Mouse (Mus musculus): Measurements from ENCODE around the gene Patl2. TPM values are rescaled to one million over a fixed set of nuclear protein-coding genes. Genes with fewer than 3 reads are reported as not detected.
A peak's percentile ranks its signal among the peaks of the same experiment; 100 is the strongest.

Gene Patl2
- polyA plus RNA-seq, 1 experiment from 2014 or later: 0.04 TPM

DNA sequence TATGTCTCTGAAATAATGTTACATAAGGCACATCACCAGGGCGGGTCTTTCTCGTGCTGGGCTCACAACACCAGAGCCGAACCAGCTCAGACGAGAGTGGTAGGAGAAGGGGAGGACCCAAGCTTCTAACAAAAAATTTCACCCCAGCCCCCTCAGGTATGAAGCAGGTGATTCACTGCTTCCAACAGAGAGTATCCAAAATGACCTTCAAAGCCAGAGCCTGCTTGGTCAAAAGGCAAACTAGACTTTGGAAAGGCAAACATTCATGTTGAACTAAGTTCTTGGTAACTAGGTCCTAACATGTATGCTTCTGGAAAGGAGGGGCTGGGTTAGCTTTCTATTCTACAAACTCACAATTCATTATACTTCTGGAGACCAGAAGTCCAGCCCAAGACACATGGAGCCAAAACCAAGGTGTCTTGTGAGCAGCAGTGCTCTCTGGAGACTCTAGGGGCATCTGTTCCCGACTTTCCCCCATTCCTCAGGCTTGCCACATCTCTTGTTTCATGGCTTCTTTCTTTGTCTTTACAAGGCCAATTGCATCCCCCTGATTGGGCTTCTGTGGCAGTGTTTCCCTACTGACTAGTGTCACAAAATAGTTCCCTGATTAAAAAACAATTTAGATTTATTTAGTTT is 44.5 kb downstream of the Patl2 start:
- ATAC-seq (ENCODE audit: low read depth): peak; percentile 63

DNA sequence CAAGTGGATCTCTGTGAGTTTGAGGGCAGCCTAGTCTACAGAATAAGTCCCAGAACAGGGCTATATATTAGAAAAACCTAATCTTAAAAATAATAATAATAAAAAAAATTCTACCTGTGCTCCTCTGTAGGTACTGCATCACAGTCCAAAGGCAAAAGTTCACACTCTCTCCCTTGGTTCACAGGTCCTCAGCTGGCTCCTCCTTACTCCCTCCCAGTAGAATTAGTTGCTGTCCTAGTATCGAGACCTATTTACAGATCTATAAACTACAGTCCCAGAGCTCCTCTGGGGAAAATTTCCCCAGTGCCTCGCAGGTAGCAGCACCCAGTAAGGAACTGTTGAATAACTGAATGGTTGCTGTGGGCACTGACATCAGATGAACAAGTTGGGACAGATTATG is 45.2 kb downstream of the Patl2 start:
- WGBS (ENCODE audit: insufficient replicate concordance): 45% methylated on average over 2 of the region's 2 CpGs
- Histone ChIP-seq H3K9ac (ENCODE audit: low read depth, low read length) (no peak overlapping the region), H3K4me3 (ENCODE audit: low read depth, low read length) (no peak overlapping the region), H3K4me1 (ENCODE audit: control insufficient read depth, low read depth, low read length) (peaks cover 16% of the 10 kb centered on the region), H3K9me3 (replicated peaks; ENCODE audit: control insufficient read depth, low read length) (no peaks in the 10 kb centered on the region), H3K27ac (ENCODE audit: low read length) (peak overlapping the region; percentile 81), H3K27me3 (ENCODE audit: control insufficient read depth, insufficient read depth, low read depth, low read length) (no peaks in the 10 kb centered on the region), H3K4me2 (ENCODE audit: low read depth, low read length) (peak overlapping the region; percentile 15; the same call in 1 of the 2 replicates), H3K36me3 (ENCODE audit: control insufficient read depth, insufficient read depth) (no peaks in the 10 kb centered on the region)
- peak; percentile 49 for ATAC-seq (ENCODE audit: low read depth)

More for the DNA sequence above, 44.5 kb downstream of the Patl2 start:
- Histone ChIP-seq H3K4me1 (ENCODE audit: control insufficient read depth, low read depth, low read length) (peaks cover 17% of the 10 kb centered on the region), H3K9ac (ENCODE audit: low read depth, low read length) (no peak overlapping the region), H3K27ac (ENCODE audit: low read length) (peak overlapping the region; percentile 81), H3K4me3 (ENCODE audit: low read depth, low read length) (no peak overlapping the region), H3K4me2 (ENCODE audit: low read depth, low read length) (peak overlapping the region; percentile 26), H3K27me3 (ENCODE audit: control insufficient read depth, insufficient read depth, low read depth, low read length) (no peaks in the 10 kb centered on the region), H3K9me3 (replicated peaks; ENCODE audit: control insufficient read depth, low read length) (no peaks in the 10 kb centered on the region), H3K36me3 (ENCODE audit: control insufficient read depth, insufficient read depth) (no peaks in the 10 kb centered on the region)
- 53% methylated on average over 5 of the region's 5 CpGs for WGBS (ENCODE audit: insufficient replicate concordance)

DNA sequence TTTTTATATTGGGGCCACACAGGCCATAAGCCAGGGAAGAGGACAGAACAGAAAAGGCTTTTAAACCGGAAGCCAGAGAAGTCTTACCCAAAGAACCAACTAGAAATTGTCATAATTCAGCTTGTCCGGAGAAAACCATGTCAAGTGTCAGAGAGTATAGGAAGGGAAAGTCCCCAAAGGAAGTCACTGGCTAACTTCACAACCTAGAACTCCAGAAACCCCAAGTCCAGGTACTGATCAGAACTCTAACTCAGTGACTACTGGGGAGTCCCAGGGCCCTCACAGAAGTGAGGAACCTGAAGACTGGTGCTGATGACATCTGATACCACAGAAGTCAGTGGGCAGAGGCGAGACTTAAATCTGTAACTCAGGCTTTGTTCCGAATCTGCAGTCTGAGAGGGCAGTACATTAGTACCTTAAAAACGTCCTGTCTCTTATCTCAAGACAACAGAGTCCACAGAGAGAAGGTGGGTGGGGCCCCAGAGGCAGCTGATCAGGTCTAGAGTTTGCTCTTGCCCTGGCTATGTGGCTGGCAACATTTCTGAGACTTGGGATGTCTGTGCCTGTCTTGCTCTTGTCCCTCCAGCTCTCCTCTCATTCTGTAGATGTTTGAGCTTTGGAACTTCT is 48.0 kb downstream of the Patl2 start:
- Histone ChIP-seq H3K4me1 (ENCODE audit: control insufficient read depth, low read depth, low read length) (peaks cover 14% of the 10 kb centered on the region), H3K4me2 (ENCODE audit: low read depth, low read length) (peak overlapping the region; percentile 52), H3K4me3 (ENCODE audit: low read depth, low read length) (0 out of 2 replicates have a peak overlapping the region, but pooled peaks have one; percentile 8), H3K36me3 (ENCODE audit: control insufficient read depth, insufficient read depth) (no peaks in the 10 kb centered on the region), H3K9me3 (replicated peaks; ENCODE audit: control insufficient read depth, low read length) (no peaks in the 10 kb centered on the region), H3K9ac (ENCODE audit: low read depth, low read length) (peak overlapping the region; percentile 51), H3K27me3 (ENCODE audit: control insufficient read depth, insufficient read depth, low read depth, low read length) (no peaks in the 10 kb centered on the region), H3K27ac (ENCODE audit: low read length) (peak overlapping the region; percentile 74)
- WGBS (ENCODE audit: insufficient replicate concordance): 18% methylated on average over 5 of the region's 5 CpGs
- peak; percentile 93 for ATAC-seq (ENCODE audit: low read depth)

GRCm38 (mm10) chr2:122132618-122133017 is 53.4 kb downstream of the Patl2 start:
- Histone ChIP-seq H3K27ac (ENCODE audit: low read length) (no peak overlapping the region), H3K9ac (ENCODE audit: low read depth, low read length) (no peak overlapping the region), H3K36me3 (ENCODE audit: control insufficient read depth, insufficient read depth) (no peaks in the 10 kb centered on the region), H3K9me3 (replicated peaks; ENCODE audit: control insufficient read depth, low read length) (no peaks in the 10 kb centered on the region), H3K4me1 (ENCODE audit: control insufficient read depth, low read depth, low read length) (peaks cover 3% of the 10 kb centered on the region), H3K27me3 (ENCODE audit: control insufficient read depth, insufficient read depth, low read depth, low read length) (no peaks in the 10 kb centered on the region), H3K4me2 (ENCODE audit: low read depth, low read length) (no peak overlapping the region), H3K4me3 (ENCODE audit: low read depth, low read length) (no peak overlapping the region)
- no peak for ATAC-seq (ENCODE audit: low read depth)
- WGBS (ENCODE audit: insufficient replicate concordance): 46% methylated on average over 2 of the region's 2 CpGs

GRCm38 (mm10) chr2:122132078-122132477 is 53.9 kb downstream of the Patl2 start:
- no peaks in the 10 kb centered on the region; the same call in 1 of the 2 replicates for H3K4me1 ChIP-seq (ENCODE audit: control insufficient read depth, low read depth, low read length)
- H3K9me3 ChIP-seq (replicated peaks; ENCODE audit: control insufficient read depth, low read length): no peaks in the 10 kb centered on the region
- WGBS (ENCODE audit: insufficient replicate concordance): 43% methylated on average over 2 of the region's 2 CpGs
- H3K4me2 ChIP-seq (ENCODE audit: low read depth, low read length): no peak overlapping the region
- H3K9ac ChIP-seq (ENCODE audit: low read depth, low read length): no peak overlapping the region
- no peaks in the 10 kb centered on the region for H3K36me3 ChIP-seq (ENCODE audit: control insufficient read depth, insufficient read depth)
- no peak overlapping the region for H3K27ac ChIP-seq (ENCODE audit: low read length)
- H3K27me3 ChIP-seq (ENCODE audit: control insufficient read depth, insufficient read depth, low read depth, low read length): no peaks in the 10 kb centered on the region
- H3K4me3 ChIP-seq (ENCODE audit: low read depth, low read length): no peak overlapping the region
- ATAC-seq (ENCODE audit: low read depth): no peak

DNA sequence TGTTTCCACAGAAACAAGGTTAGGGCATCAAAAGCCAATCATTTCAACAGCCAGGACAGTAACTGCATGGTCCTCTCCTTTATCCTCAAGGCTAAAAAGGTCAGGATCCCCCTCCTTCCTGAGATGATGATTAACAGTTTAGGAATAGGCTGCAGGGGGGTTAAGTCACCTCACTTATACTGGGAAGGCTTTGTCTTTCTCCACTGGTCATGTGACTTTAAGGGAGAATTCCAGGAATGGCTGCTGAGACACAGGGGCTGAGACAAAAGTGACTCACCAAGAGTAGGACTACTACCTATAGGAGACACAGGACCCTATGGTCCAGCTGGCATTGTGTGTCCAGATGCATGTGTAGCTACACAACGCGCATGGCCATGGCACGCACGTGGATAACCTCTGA is 58.4 kb downstream of the Patl2 start:
- no peak for ATAC-seq (ENCODE audit: low read depth)
- no peak overlapping the region for H3K9ac ChIP-seq (ENCODE audit: low read depth, low read length)
- 95% methylated on average over 4 of the region's 4 CpGs for WGBS (ENCODE audit: insufficient replicate concordance)

DNA sequence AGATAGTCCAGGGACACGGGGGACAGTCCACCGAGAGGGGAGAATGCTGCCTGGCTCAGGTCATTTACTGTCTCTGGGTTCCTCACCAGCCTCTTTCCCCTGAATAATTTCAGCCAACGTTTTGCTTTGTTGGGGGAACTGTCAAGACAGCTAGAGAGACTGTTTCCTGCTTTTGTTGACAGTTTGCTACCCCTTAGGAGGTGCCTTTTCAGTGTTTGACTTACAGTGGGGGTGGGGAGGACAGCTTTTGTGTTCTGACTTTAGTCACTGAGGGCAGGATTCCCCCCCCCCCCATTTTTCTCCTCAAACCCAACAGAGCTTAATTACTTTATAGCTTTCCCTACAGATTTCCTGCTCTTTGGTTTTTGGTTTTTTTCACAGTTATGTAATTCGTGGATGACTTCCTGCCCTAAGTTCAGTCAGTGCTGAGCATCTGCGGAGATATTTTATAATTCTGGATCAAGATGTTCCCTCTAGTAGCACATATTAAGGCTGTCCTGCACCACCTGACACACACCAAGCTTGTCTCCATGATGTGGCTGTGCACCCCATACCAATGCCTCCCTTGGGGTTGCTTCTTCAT is 59.1 kb downstream of the Patl2 start:
- H3K4me1 ChIP-seq (ENCODE audit: control insufficient read depth, low read depth, low read length): peaks cover 15% of the 10 kb centered on the region
- H3K27me3 ChIP-seq (ENCODE audit: control insufficient read depth, insufficient read depth, low read depth, low read length): no peaks in the 10 kb centered on the region
- no peak overlapping the region for H3K9ac ChIP-seq (ENCODE audit: low read depth, low read length)
- no peak for ATAC-seq (ENCODE audit: low read depth)
- H3K27ac ChIP-seq (ENCODE audit: low read length): no peak overlapping the region
- no peak overlapping the region for H3K4me3 ChIP-seq (ENCODE audit: low read depth, low read length)
- no peaks in the 10 kb centered on the region for H3K9me3 ChIP-seq (replicated peaks; ENCODE audit: control insufficient read depth, low read length)
- WGBS (ENCODE audit: insufficient replicate concordance): 18% methylated on average over 5 of the region's 5 CpGs
- no peaks in the 10 kb centered on the region for H3K36me3 ChIP-seq (ENCODE audit: control insufficient read depth, insufficient read depth)
- H3K4me2 ChIP-seq (ENCODE audit: low read depth, low read length): no peak overlapping the region

More for the DNA sequence above, 58.4 kb downstream of the Patl2 start:
- Histone ChIP-seq H3K4me3 (ENCODE audit: low read depth, low read length) (no peak overlapping the region), H3K4me2 (ENCODE audit: low read depth, low read length) (no peak overlapping the region), H3K27me3 (ENCODE audit: control insufficient read depth, insufficient read depth, low read depth, low read length) (no peaks in the 10 kb centered on the region), H3K4me1 (ENCODE audit: control insufficient read depth, low read depth, low read length) (peaks cover 15% of the 10 kb centered on the region), H3K36me3 (ENCODE audit: control insufficient read depth, insufficient read depth) (no peaks in the 10 kb centered on the region), H3K9me3 (replicated peaks; ENCODE audit: control insufficient read depth, low read length) (no peaks in the 10 kb centered on the region), H3K27ac (ENCODE audit: low read length) (no peak overlapping the region)

DNA sequence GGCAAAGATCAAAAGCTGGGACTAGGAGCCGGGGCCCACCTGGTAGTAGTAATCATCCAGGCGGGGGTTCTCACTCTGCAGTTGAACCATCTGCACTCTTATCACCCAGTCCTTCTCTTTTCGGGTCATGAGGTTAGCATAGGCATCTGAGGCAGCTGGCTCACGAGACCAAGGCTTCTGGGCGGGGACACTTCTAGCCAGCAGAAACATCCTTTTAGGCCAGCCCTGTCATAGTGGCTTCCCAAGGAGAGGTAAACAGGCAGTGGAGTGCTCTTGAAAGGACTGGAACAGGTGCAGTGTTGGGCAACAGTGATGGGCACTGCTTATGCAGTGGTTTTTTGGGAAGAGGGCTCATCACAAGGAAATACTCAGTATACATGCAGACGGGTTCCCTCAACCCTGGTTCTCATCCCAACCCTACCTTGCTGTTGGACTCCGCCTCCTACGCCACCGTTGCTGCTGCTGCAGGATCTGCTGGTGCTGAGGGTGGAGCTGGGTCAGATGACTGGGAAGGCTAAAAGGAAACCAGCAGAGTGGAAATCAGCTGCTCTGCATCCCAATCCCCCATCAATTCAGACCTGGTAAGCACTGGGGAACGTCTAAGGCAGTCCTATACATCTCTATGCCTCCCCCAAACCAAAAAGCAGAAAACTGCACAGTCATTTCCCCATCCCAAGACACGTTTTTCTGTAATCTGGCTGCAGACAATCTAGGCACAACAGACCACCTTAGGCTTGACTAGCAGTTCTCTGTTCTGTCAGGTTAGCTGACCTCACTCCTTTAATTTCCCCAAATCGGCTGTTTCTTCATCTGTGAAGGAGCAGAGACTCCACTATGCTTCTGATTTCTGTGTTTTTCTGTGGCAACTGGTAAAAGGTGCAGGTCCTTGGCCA is 60.1 kb downstream of the Patl2 start:
- WGBS (ENCODE audit: insufficient replicate concordance): 20% methylated on average over 12 of the region's 12 CpGs
- no peaks in the 10 kb centered on the region for H3K36me3 ChIP-seq (ENCODE audit: control insufficient read depth, insufficient read depth)
- no peak overlapping the region for H3K27ac ChIP-seq (ENCODE audit: low read length)
- no peak overlapping the region for H3K4me3 ChIP-seq (ENCODE audit: low read depth, low read length)
- H3K9me3 ChIP-seq (replicated peaks; ENCODE audit: control insufficient read depth, low read length): no peaks in the 10 kb centered on the region
- no peak overlapping the region for H3K9ac ChIP-seq (ENCODE audit: low read depth, low read length)
- H3K4me2 ChIP-seq (ENCODE audit: low read depth, low read length): no peak overlapping the region
- peak; percentile 55 for ATAC-seq (ENCODE audit: low read depth)
- peaks cover 15% of the 10 kb centered on the region for H3K4me1 ChIP-seq (ENCODE audit: control insufficient read depth, low read depth, low read length)
- no peaks in the 10 kb centered on the region for H3K27me3 ChIP-seq (ENCODE audit: control insufficient read depth, insufficient read depth, low read depth, low read length)

All from liver, embryonic 16.5 days (tissue).